ENCODE assay signal across 18 mouse cellular contexts in the genomic region with DNA sequence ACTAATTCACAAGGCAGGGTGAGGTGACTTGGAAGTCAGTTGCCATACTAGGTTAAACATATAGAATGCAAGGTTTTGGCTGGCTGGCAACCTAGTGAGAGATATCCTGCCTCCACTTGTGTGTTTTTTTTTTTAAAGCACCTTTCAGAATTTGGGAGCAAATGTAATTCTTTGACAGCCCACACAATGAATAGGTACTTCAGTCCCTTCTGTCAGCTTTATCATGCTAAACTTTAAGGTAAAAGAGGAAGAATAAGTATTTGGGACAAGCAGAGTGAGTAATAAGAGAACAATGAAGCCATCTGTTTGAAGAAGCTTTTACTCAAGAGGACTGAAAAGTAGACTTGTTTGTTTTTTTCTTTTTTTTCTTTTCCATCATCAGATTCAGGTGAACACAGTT.
"Had no signal": no experiment of that assay in that cellular context is flagged by ENCODE, and none has a peak within 500 bp of the region (broad histone marks: within the 10 kb centered on the region; RNA-seq: fewer than 3 reads in every experiment).

No protein-coding gene starts in this region.

- H3K4me1 ChIP-seq: midbrain, embryonic 10.5 days; midbrain, embryonic 12.5 days; neural tube, embryonic 13.5 days; neural tube, embryonic 15.5 days had no signal

- H3K27ac ChIP-seq: midbrain, embryonic 10.5 days; midbrain, embryonic 12.5 days; neural tube, embryonic 13.5 days; neural tube, embryonic 15.5 days had no signal

- H3K9ac ChIP-seq: lung, embryonic 14.5 days; midbrain, embryonic 12.5 days; neural tube, embryonic 13.5 days; neural tube, embryonic 15.5 days had no signal

- H3K9me3 ChIP-seq: midbrain, embryonic 10.5 days; midbrain, embryonic 12.5 days; neural tube, embryonic 13.5 days; neural tube, embryonic 15.5 days had no signal

- DNase-seq: lung, adult 18-20 months; lung, embryonic 14.5 days; lung, postnatal 10 days; lung, postnatal 4 days; midbrain, embryonic 14.5 days; retina, postnatal 1 day; right cerebral cortex, adult 18-20 months; right cerebral cortex, postnatal 25 days; right cerebral cortex, postnatal 4 days; spleen, adult 18-20 months; thymus, adult 18-20 months; thymus, postnatal 14 days; thymus, postnatal 36 days had no signal

- H3K4me3 ChIP-seq: midbrain, embryonic 10.5 days; midbrain, embryonic 12.5 days; myocyte; neural tube, embryonic 13.5 days; neural tube, embryonic 15.5 days had no signal

- H3K36me3 ChIP-seq: midbrain, embryonic 10.5 days; midbrain, embryonic 12.5 days; neural tube, embryonic 13.5 days; neural tube, embryonic 15.5 days had no signal
